14 mouse cellular contexts compared by ENCODE assay signal in the genomic region with DNA sequence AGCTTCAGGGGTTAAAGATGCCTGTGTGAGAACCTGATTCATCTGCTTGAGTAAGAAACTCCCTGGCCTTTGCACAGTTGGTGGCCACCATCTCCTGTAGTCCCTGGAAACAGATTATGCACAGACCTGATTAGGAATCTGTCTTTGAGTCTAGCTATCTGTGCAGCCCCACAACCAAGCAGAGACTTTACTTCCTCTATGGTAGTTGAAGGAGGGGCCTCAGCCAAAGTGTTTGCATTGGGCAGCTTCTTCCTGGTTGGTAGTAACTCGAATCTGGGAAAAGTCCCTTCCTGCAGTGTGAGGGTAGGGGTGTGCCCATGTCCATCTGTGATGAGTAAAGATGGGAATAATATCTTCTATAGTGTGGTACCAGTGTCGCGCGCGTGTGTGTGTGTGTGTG.
DNase-seq lines count a peak whose midpoint lies in the region; ATAC-seq lines count a peak whose summit lies in the region.
"Had no signal": no experiment of that assay in that cellular context is flagged by ENCODE, and none has a peak within 500 bp of the region (broad histone marks: within the 10 kb centered on the region; RNA-seq: fewer than 3 reads in every experiment).

No protein-coding gene starts in this region.

- 79% methylated on average over 5 of the region's 5 CpGs for WGBS in heart, embryonic 16.5 days
- 81% methylated on average over 5 of the region's 5 CpGs for WGBS in intestine, embryonic 16.5 days
- 87% methylated on average over 3 of the region's 5 CpGs for WGBS in hindbrain, embryonic 14.5 days

- no peaks in the 10 kb centered on the region for H3K27me3 ChIP-seq in heart, embryonic 16.5 days (ENCODE audit: control insufficient read depth, insufficient read depth, low read length)
- no peaks in the 10 kb centered on the region for H3K27me3 ChIP-seq in intestine, embryonic 16.5 days (replicated peaks; ENCODE audit: control insufficient read depth, insufficient read depth, low read length)
- no peaks in the 10 kb centered on the region for H3K27me3 ChIP-seq in hindbrain, embryonic 14.5 days (ENCODE audit: control insufficient read depth, insufficient read depth, low read length)

- no peak overlapping the region for H3K9ac ChIP-seq in heart, embryonic 16.5 days (ENCODE audit: low read length)
- H3K9ac ChIP-seq in intestine, embryonic 16.5 days (ENCODE audit: low read depth, low read length), result no peak overlapping the region
- H3K9ac ChIP-seq in hindbrain, embryonic 14.5 days, result no peak overlapping the region

- no peak overlapping the region for H3K4me3 ChIP-seq in heart, embryonic 16.5 days (ENCODE audit: low read length)
- H3K4me3 ChIP-seq in intestine, embryonic 16.5 days (ENCODE audit: low read length), result no peak overlapping the region
- H3K4me3 ChIP-seq in hindbrain, embryonic 14.5 days (replicated peaks; ENCODE audit: low read length), result no peak overlapping the region

- peak overlapping the region; percentile 55 for H3K27ac ChIP-seq in heart, embryonic 16.5 days (ENCODE audit: low read length)
- H3K27ac ChIP-seq in intestine, embryonic 16.5 days (ENCODE audit: low read length), result 0 out of 2 replicates have a peak overlapping the region, but pooled peaks have one; percentile 24
- no peak overlapping the region for H3K27ac ChIP-seq in hindbrain, embryonic 14.5 days

- H3K36me3 ChIP-seq in heart, embryonic 16.5 days (ENCODE audit: control insufficient read depth, insufficient read depth), result no peaks in the 10 kb centered on the region
- H3K36me3 ChIP-seq in intestine, embryonic 16.5 days (ENCODE audit: control insufficient read depth, insufficient read depth, low read length), result no peaks in the 10 kb centered on the region
- no peaks in the 10 kb centered on the region for H3K36me3 ChIP-seq in hindbrain, embryonic 14.5 days (replicated peaks; ENCODE audit: control insufficient read depth, insufficient read depth)

- intact Hi-C loops in heart, postnatal 14 days (cut with DNase I), result no loop called here

- no peak for ATAC-seq in heart, embryonic 16.5 days (replicated peaks; ENCODE audit: extremely low read depth, insufficient read depth, low FRiP score)
- peak; percentile 67 for ATAC-seq in intestine, embryonic 16.5 days
- ATAC-seq in hindbrain, embryonic 14.5 days (ENCODE audit: low FRiP score), result no peak
- ATAC-seq: activated CD4-positive, CD25-positive, alpha-beta regulatory T cell, adult 4 months; forebrain, embryonic 16.5 days; hindbrain, embryonic 16.5 days had no signal

- H3K4me1 ChIP-seq in heart, embryonic 16.5 days (ENCODE audit: control insufficient read depth, insufficient read depth, low read length), result peaks cover 28% of the 10 kb centered on the region
- H3K4me1 ChIP-seq in intestine, embryonic 16.5 days (ENCODE audit: control insufficient read depth, insufficient read depth, low read length), result peaks cover 14% of the 10 kb centered on the region
- H3K4me1 ChIP-seq in hindbrain, embryonic 14.5 days (replicated peaks; ENCODE audit: control insufficient read depth, insufficient read depth, low read length), result no peaks in the 10 kb centered on the region

- H3K9me3 ChIP-seq in heart, embryonic 16.5 days (replicated peaks; ENCODE audit: control insufficient read depth, low read length), result no peaks in the 10 kb centered on the region
- H3K9me3 ChIP-seq in intestine, embryonic 16.5 days (ENCODE audit: control insufficient read depth, low read length), result no peaks in the 10 kb centered on the region
- no peaks in the 10 kb centered on the region for H3K9me3 ChIP-seq in hindbrain, embryonic 14.5 days (ENCODE audit: control insufficient read depth, low read length)

- H3K4me2 ChIP-seq in heart, embryonic 16.5 days (ENCODE audit: low read depth, low read length), result no peak overlapping the region
- no peak overlapping the region for H3K4me2 ChIP-seq in intestine, embryonic 16.5 days (ENCODE audit: low read depth, low read length)
- no peak overlapping the region for H3K4me2 ChIP-seq in hindbrain, embryonic 14.5 days (replicated peaks)

- DNase-seq in heart, postnatal 14 days, result no peak
- DNase-seq in thymus, postnatal 4 days, result peak; percentile 6
- no peak for DNase-seq in thymus, postnatal 10 days (ENCODE audit: low spot score in 2 of 2)
- DNase-seq in yolk sac, embryonic 10.5 days (ENCODE audit: low spot score), result peak; percentile 36
- no peak for DNase-seq in hindbrain, embryonic 14.5 days (ENCODE audit: low spot score)
- DNase-seq in layer of hippocampus, adult 9-11 months, result no peak
- DNase-seq: cerebellum, adult 11 months; layer of hippocampus, postnatal 36 days; liver had no signal

Comparison
In these comparisons a context has a peak if more than half of its experiments do, and no peak if none do; other contexts are left out.
1. DNase-seq: peak in thymus, postnatal 4 days (single experiment) and yolk sac, embryonic 10.5 days (single experiment); none in heart, postnatal 14 days (0 of 2), thymus, postnatal 10 days (0 of 2), hindbrain, embryonic 14.5 days (single experiment) and layer of hippocampus, adult 9-11 months (single experiment).